Mouse (Mus musculus) bone marrow macrophage, adult 2 months (primary cell): ENCODE data around the gene Mtf1.

Experiments
- CTCF ChIP-seq: IDR thresholded peaks from 2 replicates; pipeline ENCODE4 v1.5.1; 2012; ENCODE audit warnings: low read depth, mild to moderate bottlenecking, low read length, moderate library complexity
- POLR2A ChIP-seq: IDR thresholded peaks from 2 replicates; pipeline ENCODE4 v1.6.1; 2012; ENCODE audit warnings: mild to moderate bottlenecking, low read depth, low read length, borderline replicate concordance

DNA sequence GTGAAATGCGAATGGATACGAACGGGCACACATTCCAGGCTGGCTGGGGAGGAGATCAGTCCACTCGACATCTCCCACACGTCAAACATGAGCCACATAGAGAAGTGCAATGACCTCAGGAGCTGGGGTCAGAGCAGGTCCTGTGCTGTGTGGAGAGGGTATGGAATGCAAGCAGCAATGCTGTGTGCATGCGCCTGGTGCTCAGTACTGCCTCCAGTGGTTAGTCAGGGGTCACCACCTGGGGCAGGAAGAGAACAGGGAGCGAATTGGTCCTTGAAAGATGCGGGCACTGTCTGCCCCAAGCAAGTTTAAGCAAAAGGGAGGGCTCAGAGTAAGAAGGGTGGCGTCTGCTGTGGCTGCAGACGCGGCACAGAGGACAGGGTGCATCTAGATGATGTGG, 41.6 kb downstream of the Mtf1 start:
- TF ChIP-seq CTCF (0 out of 2 replicates have a peak, but pooled peaks have one; percentile 21), POLR2A (no peak)
